In genomic region chr7:28401030-28401429, GRCm38 (mm10) we compare ENCODE assay signal across 21 mouse cellular contexts. TPM values are rescaled to one million over a fixed set of nuclear protein-coding genes. Genes with fewer than 3 reads are reported as not detected.
DNase-seq lines count a peak whose midpoint lies in the region; ATAC-seq and TF ChIP-seq lines count a peak whose summit lies in the region.
"Had no signal": no experiment of that assay in that cellular context is flagged by ENCODE, and none has a peak within 500 bp of the region (broad histone marks: within the 10 kb centered on the region; RNA-seq: fewer than 3 reads in every experiment).

No protein-coding gene starts in this region.

- ATAC-seq in heart, embryonic 12.5 days (ENCODE audit: insufficient number of reproducible peaks, low FRiP score) = no peak
- ATAC-seq in lung, embryonic 15.5 days (ENCODE audit: borderline replicate concordance, extremely low read depth, low FRiP score, low TSS enrichment) = 0 out of 2 replicates have a peak, but pooled peaks have one; percentile 20
- ATAC-seq in liver, embryonic 16.5 days (ENCODE audit: low read depth) = 0 out of 2 replicates have a peak, but pooled peaks have one; percentile 38
- ATAC-seq in stomach, postnatal 0 days (ENCODE audit: low FRiP score, low TSS enrichment) = no peak
- ATAC-seq: forebrain, embryonic 16.5 days; midbrain, embryonic 13.5 days had no signal

- peaks cover 96% of the 10 kb centered on the region for H3K36me3 ChIP-seq in heart, embryonic 10.5 days
- H3K36me3 ChIP-seq in heart, embryonic 12.5 days = peaks cover 94% of the 10 kb centered on the region
- H3K36me3 ChIP-seq in lung, embryonic 15.5 days = peaks cover 91% of the 10 kb centered on the region
- peaks cover 51% of the 10 kb centered on the region for H3K36me3 ChIP-seq in liver, embryonic 16.5 days (ENCODE audit: control insufficient read depth, insufficient read depth)
- H3K36me3 ChIP-seq in stomach, postnatal 0 days (ENCODE audit: control insufficient read depth, insufficient read depth, low read length) = peaks cover 48% of the 10 kb centered on the region

- H3K4me3 ChIP-seq in heart, embryonic 10.5 days = 0 out of 2 replicates have a peak overlapping the region, but pooled peaks have one; percentile 6
- no peak overlapping the region for H3K4me3 ChIP-seq in heart, embryonic 12.5 days
- no peak overlapping the region for H3K4me3 ChIP-seq in lung, embryonic 15.5 days
- H3K4me3 ChIP-seq in liver, embryonic 16.5 days (ENCODE audit: low read depth, low read length) = no peak overlapping the region
- H3K4me3 ChIP-seq in stomach, postnatal 0 days (ENCODE audit: low read depth, low read length) = no peak overlapping the region
- H3K4me3 ChIP-seq: forebrain, embryonic 10.5 days; heart, embryonic 13.5 days; hindbrain, embryonic 12.5 days; limb, embryonic 13.5 days; megakaryocyte, embryonic 14.5 days; midbrain, embryonic 13.5 days had no signal

- TF ChIP-seq EP300 in stomach, postnatal 0 days (optimal IDR thresholded peaks at IDR 0.05) = no peak

- H3K4me1 ChIP-seq in heart, embryonic 10.5 days = no peaks in the 10 kb centered on the region
- H3K4me1 ChIP-seq in heart, embryonic 12.5 days (replicated peaks) = no peaks in the 10 kb centered on the region
- H3K4me1 ChIP-seq in lung, embryonic 15.5 days = no peaks in the 10 kb centered on the region
- H3K4me1 ChIP-seq in liver, embryonic 16.5 days (ENCODE audit: control insufficient read depth, low read depth, low read length) = no peaks in the 10 kb centered on the region; the same call in 1 of the 2 replicates
- H3K4me1 ChIP-seq in stomach, postnatal 0 days (replicated peaks; ENCODE audit: control insufficient read depth, insufficient read depth) = no peaks in the 10 kb centered on the region
- H3K4me1 ChIP-seq: forebrain, embryonic 10.5 days; hindbrain, embryonic 12.5 days; limb, embryonic 13.5 days; midbrain, embryonic 13.5 days had no signal

- DNase-seq in heart, embryonic 10.5 days (ENCODE audit: low spot score) = no peak
- no peak for DNase-seq in lung, postnatal 25 days (ENCODE audit: low spot score)
- DNase-seq in stomach, postnatal 0 days (ENCODE audit: low spot score) = no peak
- DNase-seq in ovary, adult 18-20 months (ENCODE audit: low spot score) = no peak
- DNase-seq in left cerebral cortex, adult 9 months (ENCODE audit: low spot score in 2 of 2) = no peak
- DNase-seq: adrenal gland, postnatal 25 days; cerebellum, adult 9-10 months; kidney, adult 2 months; lung, postnatal 10 days; thymus, postnatal 14 days had no signal

- H3K9ac ChIP-seq in heart, embryonic 12.5 days = no peak overlapping the region
- no peak overlapping the region for H3K9ac ChIP-seq in lung, embryonic 15.5 days
- H3K9ac ChIP-seq in liver, embryonic 16.5 days (ENCODE audit: low read depth, low read length) = no peak overlapping the region
- no peak overlapping the region for H3K9ac ChIP-seq in stomach, postnatal 0 days (ENCODE audit: low read length)
- H3K9ac ChIP-seq: hindbrain, embryonic 12.5 days; limb, embryonic 13.5 days; midbrain, embryonic 13.5 days had no signal

- TF ChIP-seq CTCF in stomach, postnatal 0 days (IDR thresholded peaks at IDR 0.05; ENCODE audit: low read depth) = no peak

- H3K27me3 ChIP-seq in heart, embryonic 10.5 days (ENCODE audit: insufficient read depth, poor library complexity, severe bottlenecking) = no peaks in the 10 kb centered on the region
- H3K27me3 ChIP-seq in heart, embryonic 12.5 days (replicated peaks) = no peaks in the 10 kb centered on the region
- H3K27me3 ChIP-seq in lung, embryonic 15.5 days = no peaks in the 10 kb centered on the region
- no peaks in the 10 kb centered on the region for H3K27me3 ChIP-seq in liver, embryonic 16.5 days (ENCODE audit: control insufficient read depth, insufficient read depth, low read depth, low read length)
- no peaks in the 10 kb centered on the region for H3K27me3 ChIP-seq in stomach, postnatal 0 days (ENCODE audit: control insufficient read depth, insufficient read depth, low read length)
- H3K27me3 ChIP-seq: heart, embryonic 13.5 days; hindbrain, embryonic 12.5 days; limb, embryonic 13.5 days; megakaryocyte, embryonic 14.5 days; midbrain, embryonic 13.5 days had no signal

- 90% methylated on average over 1 of the region's 1 CpGs for WGBS in heart, embryonic 10.5 days
- WGBS in heart, embryonic 12.5 days = 89% methylated on average over 1 of the region's 1 CpGs
- WGBS in lung, embryonic 15.5 days = 95% methylated on average over 1 of the region's 1 CpGs
- WGBS in liver, embryonic 16.5 days (ENCODE audit: insufficient replicate concordance) = 95% methylated on average over 1 of the region's 1 CpGs
- 96% methylated on average over 1 of the region's 1 CpGs for WGBS in stomach, postnatal 0 days

- H3K9me3 ChIP-seq in heart, embryonic 10.5 days = no peaks in the 10 kb centered on the region
- H3K9me3 ChIP-seq in heart, embryonic 12.5 days (replicated peaks) = no peaks in the 10 kb centered on the region
- no peaks in the 10 kb centered on the region for H3K9me3 ChIP-seq in lung, embryonic 15.5 days
- no peaks in the 10 kb centered on the region for H3K9me3 ChIP-seq in liver, embryonic 16.5 days (replicated peaks; ENCODE audit: control insufficient read depth, low read length)
- no peaks in the 10 kb centered on the region for H3K9me3 ChIP-seq in stomach, postnatal 0 days (ENCODE audit: control insufficient read depth, low read length)
- H3K9me3 ChIP-seq: forebrain, embryonic 10.5 days; heart, embryonic 13.5 days; hindbrain, embryonic 12.5 days; limb, embryonic 13.5 days; megakaryocyte, embryonic 14.5 days; midbrain, embryonic 13.5 days had no signal

- H3K4me2 ChIP-seq in heart, embryonic 12.5 days = no peak overlapping the region
- no peak overlapping the region for H3K4me2 ChIP-seq in lung, embryonic 15.5 days
- no peak overlapping the region for H3K4me2 ChIP-seq in liver, embryonic 16.5 days (ENCODE audit: low read depth, low read length)
- H3K4me2 ChIP-seq in stomach, postnatal 0 days (replicated peaks; ENCODE audit: low read depth) = no peak overlapping the region
- H3K4me2 ChIP-seq: heart, embryonic 13.5 days; hindbrain, embryonic 12.5 days; limb, embryonic 13.5 days; midbrain, embryonic 13.5 days had no signal

- no peak overlapping the region for H3K27ac ChIP-seq in heart, embryonic 10.5 days
- no peak overlapping the region for H3K27ac ChIP-seq in heart, embryonic 12.5 days (ENCODE audit: poor library complexity, severe bottlenecking)
- no peak overlapping the region for H3K27ac ChIP-seq in lung, embryonic 15.5 days
- peak overlapping the region; percentile 19; the same call in 1 of the 2 replicates for H3K27ac ChIP-seq in liver, embryonic 16.5 days (ENCODE audit: low read length)
- H3K27ac ChIP-seq in stomach, postnatal 0 days (replicated peaks) = 0 out of 2 replicates have a peak overlapping the region, but pooled peaks have one; percentile 40
- H3K27ac ChIP-seq: forebrain, embryonic 10.5 days; heart, embryonic 13.5 days; hindbrain, embryonic 12.5 days; kidney, postnatal 0 days; limb, embryonic 13.5 days; midbrain, embryonic 13.5 days had no signal

RNA-seq across cellular contexts. Expression of gene Paf1, which starts 8.3 kb away (rescaled TPM):
- polyA plus RNA-seq in heart, embryonic 10.5 days (2016; fragmentation: Nextera tagmentation; extraction: Ambion mirVana) = 79.8 and 81.3 TPM in 2 replicates
- polyA plus RNA-seq in heart, embryonic 12.5 days (2016; fragmentation: Nextera tagmentation; extraction: Ambion mirVana) = 68.5 and 70.4 TPM in 2 replicates
- 80.7 and 88.2 TPM in 2 replicates for polyA plus RNA-seq in lung, embryonic 15.5 days (2015; fragmentation: Nextera tagmentation; extraction: Ambion mirVana)
- 24.7 and 25.8 TPM in 2 replicates for polyA plus RNA-seq in liver, embryonic 16.5 days (2015; fragmentation: Nextera tagmentation; extraction: Ambion mirVana)
- 35.9 and 38.6 TPM in 2 replicates for polyA plus RNA-seq in stomach, postnatal 0 days (2015; fragmentation: Nextera tagmentation; extraction: Ambion mirVana)

RNA-seq across cellular contexts. Expression of gene Med29, which starts 8.5 kb away (rescaled TPM):
- 58.8 and 62.0 TPM in 2 replicates for polyA plus RNA-seq in heart, embryonic 10.5 days (2016; fragmentation: Nextera tagmentation; extraction: Ambion mirVana)
- 45.4 and 46.5 TPM in 2 replicates for polyA plus RNA-seq in heart, embryonic 12.5 days (2016; fragmentation: Nextera tagmentation; extraction: Ambion mirVana)
- 51.2 and 53.8 TPM in 2 replicates for polyA plus RNA-seq in lung, embryonic 15.5 days (2015; fragmentation: Nextera tagmentation; extraction: Ambion mirVana)
- polyA plus RNA-seq in liver, embryonic 16.5 days (2015; fragmentation: Nextera tagmentation; extraction: Ambion mirVana) = 20.5 and 21.6 TPM in 2 replicates
- 27.5 and 28.3 TPM in 2 replicates for polyA plus RNA-seq in stomach, postnatal 0 days (2015; fragmentation: Nextera tagmentation; extraction: Ambion mirVana)

RNA-seq across cellular contexts. Expression of gene Zfp36, which starts 21.0 kb away (rescaled TPM):
- polyA plus RNA-seq in heart, embryonic 10.5 days (2016; fragmentation: Nextera tagmentation; extraction: Ambion mirVana) = 13.7 and 15.1 TPM in 2 replicates
- polyA plus RNA-seq in heart, embryonic 12.5 days (2016; fragmentation: Nextera tagmentation; extraction: Ambion mirVana) = 15.9 and 16.5 TPM in 2 replicates
- 16.4 and 17.9 TPM in 2 replicates for polyA plus RNA-seq in lung, embryonic 15.5 days (2015; fragmentation: Nextera tagmentation; extraction: Ambion mirVana)
- 7.9 and 10.8 TPM in 2 replicates for polyA plus RNA-seq in liver, embryonic 16.5 days (2015; fragmentation: Nextera tagmentation; extraction: Ambion mirVana)
- 29.1 and 29.4 TPM in 2 replicates for polyA plus RNA-seq in stomach, postnatal 0 days (2015; fragmentation: Nextera tagmentation; extraction: Ambion mirVana)

RNA-seq across cellular contexts. Expression of gene Plekhg2, which starts 28.6 kb away (rescaled TPM):
- 68.3 and 75.1 TPM in 2 replicates for polyA plus RNA-seq in heart, embryonic 10.5 days (2016; fragmentation: Nextera tagmentation; extraction: Ambion mirVana)
- polyA plus RNA-seq in heart, embryonic 12.5 days (2016; fragmentation: Nextera tagmentation; extraction: Ambion mirVana) = 58.0 and 65.3 TPM in 2 replicates
- polyA plus RNA-seq in lung, embryonic 15.5 days (2015; fragmentation: Nextera tagmentation; extraction: Ambion mirVana) = 59.4 and 67.9 TPM in 2 replicates
- polyA plus RNA-seq in liver, embryonic 16.5 days (2015; fragmentation: Nextera tagmentation; extraction: Ambion mirVana) = 4.8 and 6.3 TPM in 2 replicates
- 13.4 and 15.1 TPM in 2 replicates for polyA plus RNA-seq in stomach, postnatal 0 days (2015; fragmentation: Nextera tagmentation; extraction: Ambion mirVana)

RNA-seq across cellular contexts. Expression of gene Gmfg, which starts 36.2 kb away (rescaled TPM):
- 7.5 and 8.7 TPM in 2 replicates for polyA plus RNA-seq in heart, embryonic 10.5 days (2016; fragmentation: Nextera tagmentation; extraction: Ambion mirVana)
- polyA plus RNA-seq in heart, embryonic 12.5 days (2016; fragmentation: Nextera tagmentation; extraction: Ambion mirVana) = 4.9 and 5.4 TPM in 2 replicates
- 36.5 and 38.9 TPM in 2 replicates for polyA plus RNA-seq in lung, embryonic 15.5 days (2015; fragmentation: Nextera tagmentation; extraction: Ambion mirVana)
- 35.6 and 38.6 TPM in 2 replicates for polyA plus RNA-seq in liver, embryonic 16.5 days (2015; fragmentation: Nextera tagmentation; extraction: Ambion mirVana)
- polyA plus RNA-seq in stomach, postnatal 0 days (2015; fragmentation: Nextera tagmentation; extraction: Ambion mirVana) = 18.9 and 23.1 TPM in 2 replicates

Comparison
In these comparisons a context has a peak if more than half of its experiments do, and no peak if none do; other contexts are left out.
1. H3K27ac ChIP-seq: peak in liver, embryonic 16.5 days (single experiment) and stomach, postnatal 0 days (single experiment); none in heart, embryonic 10.5 days (single experiment), heart, embryonic 12.5 days (single experiment) and lung, embryonic 15.5 days (single experiment).
2. ATAC-seq: peak in lung, embryonic 15.5 days (single experiment) and liver, embryonic 16.5 days (single experiment); none in heart, embryonic 12.5 days (single experiment) and stomach, postnatal 0 days (single experiment).